Mouse (Mus musculus) heart, postnatal 0 days (tissue): ENCODE results near the gene Irx6. TPM values are rescaled to one million over a fixed set of nuclear protein-coding genes. Genes with fewer than 3 reads are reported as not detected.
A peak's percentile ranks its signal among the peaks of the same experiment; 100 is the strongest.

ENCODE experiments used
- ATAC-seq: fragments of 200-750 bp; cut with Nextera tagmentation; 2 replicates; pipeline ENCODE4 v1.8.0; 2017; ENCODE audit warnings: low read depth, moderate number of reproducible peaks, moderate library complexity; ENCODE audit not compliant: insufficient read depth
- DNase-seq: peaks from one replicate; pipeline ENCODE4 v3.0.0-alpha.2; 2016; ENCODE audit warnings: low spot score
- H3K27ac ChIP-seq: fragments of 300-500 bp; sonication (generic); 2 replicates; pipeline ENCODE4 v1.5.1; 2014; ENCODE audit warnings: low read depth, mild to moderate bottlenecking
- H3K27me3 ChIP-seq: fragments of 300-500 bp; sonication (generic); 2 replicates; pipeline ENCODE4 v1.6.1; 2014; ENCODE audit warnings: low read length, mixed read lengths; ENCODE audit not compliant: control insufficient read depth, insufficient read depth
- H3K36me3 ChIP-seq: fragments of 300-500 bp; sonication (generic); replicated peaks from 2 replicates; pipeline ENCODE4 v1.6.1; 2014; ENCODE audit warnings: low read length, mixed read lengths; ENCODE audit not compliant: control insufficient read depth, insufficient read depth
- H3K4me1 ChIP-seq: fragments of 300-500 bp; sonication (generic); 2 replicates; pipeline ENCODE4 v1.6.1; 2014; ENCODE audit warnings: antibody characterized with exemption; ENCODE audit not compliant: control insufficient read depth, insufficient read depth
- H3K4me2 ChIP-seq: fragments of 300-500 bp; sonication (generic); 2 replicates; pipeline ENCODE4 v1.6.1; 2014; ENCODE audit warnings: low read depth, mild to moderate bottlenecking, low read length, moderate library complexity
- H3K4me3 ChIP-seq: fragments of 300-500 bp; sonication (generic); 2 replicates; pipeline ENCODE4 v1.5.1; 2014; ENCODE audit warnings: low read depth, low read length
- H3K9ac ChIP-seq: fragments of 300-500 bp; sonication (generic); replicated peaks from 2 replicates; pipeline ENCODE4 v1.6.1; 2014; ENCODE audit warnings: low read depth, low read length, mixed read lengths
- H3K9me3 ChIP-seq: fragments of 300-500 bp; sonication (generic); replicated peaks from 2 replicates; pipeline ENCODE4 v1.6.1; 2016; ENCODE audit warnings: low read length; ENCODE audit not compliant: control insufficient read depth
- CTCF ChIP-seq: IDR thresholded peaks from 2 replicates; pipeline ENCODE4 v1.5.1; 2016; ENCODE audit warnings: antibody characterized with exemption, control low read depth, low read depth
- EP300 ChIP-seq: IDR thresholded peaks from 2 replicates; pipeline ENCODE4 v1.6.1; 2016; ENCODE audit warnings: antibody characterized with exemption, low read depth
- WGBS: fragments of 180-500 bp; shearing (Covaris S2); extraction: QIAGEN DNeasy Blood & Tissue Kit; methylation state at CpG from one replicate; pipeline ENCODE4 v1.1.7; 2014; 5-methylcytosine and 5-hydroxymethylcytosine counted together
- polyA plus RNA-seq: library from polyadenylated mRNA; unstranded; fragments of >200 nt; fragmentation: Nextera tagmentation; extraction: Ambion mirVana; gene quantifications from 2 replicates; pipeline ENCODE4 v1.2.1, GENCODE M21; 2015
- total RNA-seq: library from RNA; depleted of rRNA; stranded (reverse); fragments of >200 nt; gene quantifications from 2 replicates; pipeline ENCODE4 v1.2.3, GENCODE M21; 2014; ENCODE audit warnings: low replicate concordance; rRNA removed

Gene Irx6
- total and polyA plus RNA-seq, 2 experiments from 2014 or later = 0.07 TPM; not detected in 1

- no peak overlapping the region for H3K4me2 ChIP-seq
Measured at GRCm38 (mm10) chr8:92721936-92722321, 47.8 kb downstream of the Irx6 start.

GRCm38 (mm10) chr8:92723320-92723719, 49.2 kb downstream of the Irx6 start:
- no peaks in the 10 kb centered on the region for H3K36me3 ChIP-seq
- DNase-seq (no peak), ATAC-seq (no peak)
- TF ChIP-seq CTCF (no peak), EP300 (no peak)
- H3K27ac ChIP-seq = no peak overlapping the region
- WGBS = 68% methylated on average over 6 of the region's 6 CpGs
- H3K9me3 ChIP-seq = no peaks in the 10 kb centered on the region
- H3K4me2 ChIP-seq = no peak overlapping the region
- H3K9ac ChIP-seq = no peak overlapping the region
- H3K27me3 ChIP-seq = peaks cover 4% of the 10 kb centered on the region; the same call in 1 of the 2 replicates
- no peak overlapping the region for H3K4me3 ChIP-seq
- no peaks in the 10 kb centered on the region for H3K4me1 ChIP-seq

More at GRCm38 (mm10) chr8:92721936-92722321, 47.8 kb downstream of the Irx6 start:
- H3K4me3 ChIP-seq = no peak overlapping the region
- TF ChIP-seq CTCF = no peak
- TF ChIP-seq EP300 = no peak
- whole genome bisulfite sequencing = 81% methylated on average over 8 of the region's 8 CpGs
- H3K9me3 ChIP-seq = no peaks in the 10 kb centered on the region
- no peaks in the 10 kb centered on the region for H3K36me3 ChIP-seq
- ATAC-seq (no peak), DNase-seq (no peak)
- peaks cover 4% of the 10 kb centered on the region; the same call in 1 of the 2 replicates for H3K27me3 ChIP-seq
- H3K9ac ChIP-seq = no peak overlapping the region
- H3K4me1 ChIP-seq = peaks cover 9% of the 10 kb centered on the region; the same call in 1 of the 2 replicates
- no peak overlapping the region for H3K27ac ChIP-seq

GRCm38 (mm10) chr8:92723947-92724346, 49.9 kb downstream of the Irx6 start:
- 33% methylated on average over 7 of the region's 7 CpGs for WGBS
- peak; percentile 45 for DNase-seq
- ATAC-seq = peak; percentile 51; the same call in 1 of the 2 replicates

GRCm38 (mm10) chr8:92724359-92724758, 50.3 kb downstream of the Irx6 start:
- no peak for ATAC-seq
- Histone ChIP-seq H3K36me3 (no peaks in the 10 kb centered on the region), H3K4me3 (no peak overlapping the region), H3K27me3 (peaks cover 4% of the 10 kb centered on the region; the same call in 1 of the 2 replicates), H3K4me2 (no peak overlapping the region), H3K4me1 (no peaks in the 10 kb centered on the region), H3K27ac (no peak overlapping the region), H3K9me3 (no peaks in the 10 kb centered on the region), H3K9ac (no peak overlapping the region)
- TF ChIP-seq CTCF (no peak), EP300 (no peak)
- DNase-seq = no peak
- 69% methylated on average over 8 of the region's 8 CpGs for WGBS

More at GRCm38 (mm10) chr8:92723947-92724346, 49.9 kb downstream of the Irx6 start:
- Histone ChIP-seq H3K4me2 (no peak overlapping the region), H3K9me3 (no peaks in the 10 kb centered on the region), H3K9ac (no peak overlapping the region), H3K27ac (no peak overlapping the region), H3K27me3 (peaks cover 4% of the 10 kb centered on the region; the same call in 1 of the 2 replicates), H3K36me3 (no peaks in the 10 kb centered on the region), H3K4me3 (no peak overlapping the region), H3K4me1 (no peaks in the 10 kb centered on the region)
- no peak for TF ChIP-seq CTCF
- no peak for TF ChIP-seq EP300

Other genes with a start within 250 kb of the Irx6 start
- gene Mmp2, start 153.0 kb downstream of the Irx6 start, total RNA-seq = 92.6 and 113 TPM in 2 replicates
- gene Mmp2, start 153.0 kb downstream of the Irx6 start, polyA plus RNA-seq = 83.6 and 89.0 TPM in 2 replicates
- gene Lpcat2, start 181.1 kb downstream of the Irx6 start, total RNA-seq = 1.5 and 4.9 TPM in 2 replicates
- 2.8 and 3.0 TPM in 2 replicates for gene Lpcat2, start 181.1 kb downstream of the Irx6 start, polyA plus RNA-seq
- 0.38 TPM in 1 of 2 replicates, not detected in the other for gene Capns2, start 227.1 kb downstream of the Irx6 start, total RNA-seq
- gene Capns2, start 227.1 kb downstream of the Irx6 start, polyA plus RNA-seq = 0.11 TPM in 1 of 2 replicates, not detected in the other